Mouse (Mus musculus) thymus, adult 2 months (tissue): ENCODE measurements at regions not wholly inside any gene's neighbourhood (a gene's known extent, or its start where the extent isn't known, plus 50 kb on each side); places are given as distances from the start of the nearest gene placed in this dataset.

Experiments used
- DNase-seq: peaks from one replicate; pipeline ENCODE4 v3.0.0; 2021
- H3K27ac ChIP-seq: fragments of 200-500 bp; 2 replicates; pipeline ENCODE4 v1.5.1; 2012; ENCODE audit warnings: low read length, control low read depth; ENCODE audit not compliant: control insufficient read depth, insufficient read depth
- H3K27me3 ChIP-seq: fragments of 200-500 bp; 2 replicates; pipeline ENCODE4 v1.6.1; 2012; ENCODE audit warnings: mild to moderate bottlenecking, low read length, moderate library complexity, mixed read lengths; ENCODE audit not compliant: control insufficient read depth, insufficient read depth
- H3K36me3 ChIP-seq: fragments of 200-500 bp; 2 replicates; pipeline ENCODE4 v1.6.1; 2012; ENCODE audit warnings: mild to moderate bottlenecking, low read length, moderate library complexity; ENCODE audit not compliant: control insufficient read depth, insufficient read depth
- H3K4me1 ChIP-seq: fragments of 200-500 bp; replicated peaks from 2 replicates; pipeline ENCODE4 v1.6.1; 2012; ENCODE audit warnings: low read length; ENCODE audit not compliant: control insufficient read depth, insufficient read depth
- H3K4me3 ChIP-seq: fragments of 200-500 bp; 2 replicates; pipeline ENCODE4 v1.5.1; 2012; ENCODE audit warnings: mild to moderate bottlenecking, low read length, control low read depth, moderate library complexity; ENCODE audit not compliant: control insufficient read depth, insufficient read depth
- CTCF ChIP-seq: fragments of 200-500 bp; IDR thresholded peaks from 2 replicates; pipeline ENCODE4 v1.5.1; 2012; ENCODE audit warnings: mild to moderate bottlenecking, control low read depth, low read length, moderate library complexity, borderline replicate concordance; ENCODE audit not compliant: control insufficient read depth, poor library complexity, insufficient read depth; ENCODE audit errors: extremely low read depth
- POLR2A ChIP-seq: fragments of 200-500 bp; IDR thresholded peaks from 2 replicates; pipeline ENCODE4 v1.6.1; 2012; ENCODE audit warnings: mild to moderate bottlenecking, low read length, control low read depth, moderate library complexity; ENCODE audit not compliant: control insufficient read depth, poor library complexity, insufficient read depth; ENCODE audit errors: extremely low read depth
- WGBS: fragments of 180-500 bp; shearing (Covaris S2); methylation state at CpG from one replicate; pipeline ENCODE4 v1.1.7; 2018; 5-methylcytosine and 5-hydroxymethylcytosine counted together

DNA sequence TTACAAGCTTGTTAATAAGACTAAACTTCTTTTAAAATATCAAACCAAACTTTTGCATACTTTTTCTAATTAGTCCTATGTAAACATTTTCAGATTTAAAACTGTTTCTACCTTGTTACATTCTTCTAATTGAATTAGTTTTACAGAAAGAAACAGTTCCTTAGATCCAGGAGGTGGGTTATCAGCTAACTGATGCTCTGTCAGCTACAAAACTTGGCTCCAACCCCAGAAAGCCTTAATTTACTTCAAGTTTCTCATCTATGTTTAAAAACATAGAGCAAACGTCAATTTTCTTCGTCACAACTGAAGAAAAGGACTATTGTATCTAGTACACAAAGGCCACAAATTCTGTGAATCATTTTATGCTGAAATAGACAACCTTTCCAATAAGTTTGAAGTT lies 110.4 kb upstream of the Pclo start:
- Histone ChIP-seq H3K27ac (no peak overlapping the region), H3K4me1 (no peaks in the 10 kb centered on the region), H3K27me3 (no peaks in the 10 kb centered on the region), H3K36me3 (no peaks in the 10 kb centered on the region), H3K4me3 (no peak overlapping the region)
- no peak for TF ChIP-seq CTCF
- TF ChIP-seq POLR2A, result no peak
- DNase-seq, result no peak
- 92% methylated on average over 2 of the region's 2 CpGs for WGBS

DNA sequence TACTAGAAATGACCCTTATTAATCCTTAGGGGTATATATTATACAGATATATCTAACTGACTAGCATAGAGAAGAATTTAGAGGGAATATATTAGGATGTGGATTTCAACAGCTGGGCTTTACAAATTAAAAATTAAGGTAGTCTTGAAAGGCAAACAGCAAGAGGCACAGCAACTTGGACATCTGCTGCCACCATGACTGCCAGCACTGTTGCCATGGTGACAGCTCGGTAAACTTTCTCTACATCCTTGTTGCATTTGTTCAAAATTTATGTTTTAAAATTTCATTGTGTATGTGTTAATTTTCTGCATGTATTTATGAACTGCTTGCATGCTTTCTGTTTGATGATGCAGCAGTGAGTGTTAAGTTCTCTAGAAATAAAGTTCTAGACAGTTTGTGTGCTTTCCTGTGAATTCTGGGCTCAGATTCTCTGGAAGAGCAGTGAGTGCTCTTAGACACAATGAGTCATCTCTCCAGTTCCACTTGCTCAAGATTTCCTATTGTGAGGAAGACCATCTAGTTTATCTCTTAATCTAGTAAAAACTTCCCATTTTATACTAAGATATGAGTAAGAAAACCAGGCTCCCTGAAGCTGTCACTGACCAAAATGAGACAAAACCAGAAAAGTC lies 99.4 kb upstream of the Pclo start:
- DNase-seq, result no peak
- Histone ChIP-seq H3K4me1 (no peaks in the 10 kb centered on the region), H3K36me3 (no peaks in the 10 kb centered on the region), H3K4me3 (no peak overlapping the region), H3K27ac (no peak overlapping the region), H3K27me3 (no peaks in the 10 kb centered on the region)
- TF ChIP-seq POLR2A, result no peak
- 90% methylated on average over 1 of the region's 1 CpGs for WGBS

DNA sequence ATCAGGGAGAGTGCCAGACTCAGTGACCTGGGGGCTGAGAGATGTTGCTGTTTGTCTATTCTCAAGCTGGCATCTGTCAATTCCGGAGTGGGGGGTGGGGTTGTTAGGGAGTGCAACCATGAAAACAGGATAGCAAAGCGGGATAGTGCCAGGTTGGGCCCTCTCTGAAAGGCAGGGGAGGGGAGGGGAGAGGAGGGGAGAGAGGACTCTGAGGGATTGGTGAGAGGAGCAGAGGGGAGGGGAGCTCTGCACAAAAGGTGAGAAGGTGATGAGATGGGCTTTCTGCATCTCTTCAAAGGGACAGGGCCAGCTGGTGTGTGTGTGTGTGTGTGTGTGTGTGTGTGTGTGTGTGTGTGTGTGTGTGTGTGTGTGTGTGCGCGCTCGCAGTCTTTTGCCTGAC lies 61.6 kb upstream of the Pclo start:
- no peaks in the 10 kb centered on the region for H3K27me3 ChIP-seq
- H3K4me1 ChIP-seq, result no peaks in the 10 kb centered on the region
- no peaks in the 10 kb centered on the region for H3K36me3 ChIP-seq
- H3K27ac ChIP-seq, result no peak overlapping the region
- TF ChIP-seq POLR2A, result no peak
- no peak for TF ChIP-seq CTCF
- no peak for DNase-seq
- no peak overlapping the region for H3K4me3 ChIP-seq
- 69% methylated on average over 5 of the region's 5 CpGs for WGBS
